Mouse (Mus musculus) kidney, embryonic 16.5 days (tissue): ENCODE measurements around the gene Gm45808. TPM values are rescaled to one million over a fixed set of nuclear protein-coding genes. Genes with fewer than 3 reads are reported as not detected.

Experiments
- ATAC-seq: fragments of 200-750 bp; cut with Nextera tagmentation; 2 replicates; pipeline ENCODE4 v1.8.0; 2017; ENCODE audit warnings: moderate TSS enrichment; ENCODE audit not compliant: low FRiP score, low TSS enrichment
- H3K27ac ChIP-seq: fragments of 300-500 bp; sonication (generic); 2 replicates; pipeline ENCODE4 v1.5.1; 2014; ENCODE audit warnings: low read length
- H3K27me3 ChIP-seq: fragments of 300-500 bp; sonication (generic); 2 replicates; pipeline ENCODE4 v1.6.1; 2014; ENCODE audit warnings: low read length, control low read depth, mixed read lengths; ENCODE audit not compliant: insufficient read depth
- H3K36me3 ChIP-seq: fragments of 300-500 bp; sonication (generic); 2 replicates; pipeline ENCODE4 v1.6.1; 2014; ENCODE audit warnings: low read length, control low read depth, mixed read lengths; ENCODE audit not compliant: insufficient read depth
- H3K4me1 ChIP-seq: fragments of 300-500 bp; sonication (generic); 2 replicates; pipeline ENCODE4 v1.6.1; 2014; ENCODE audit warnings: low read length, control low read depth, mixed read lengths; ENCODE audit not compliant: insufficient read depth
- H3K4me2 ChIP-seq: fragments of 300-500 bp; sonication (generic); replicated peaks from 2 replicates; pipeline ENCODE4 v1.6.1; 2014; ENCODE audit warnings: low read depth, low read length
- H3K4me3 ChIP-seq: fragments of 300-500 bp; sonication (generic); 2 replicates; pipeline ENCODE4 v1.5.1; 2014; ENCODE audit warnings: mild to moderate bottlenecking, low read length
- H3K9ac ChIP-seq: fragments of 300-500 bp; sonication (generic); replicated peaks from 2 replicates; pipeline ENCODE4 v1.6.1; 2014; ENCODE audit warnings: low read length
- H3K9me3 ChIP-seq: fragments of 300-500 bp; sonication (generic); 2 replicates; pipeline ENCODE4 v1.6.1; 2016; ENCODE audit warnings: low read length, control low read depth
- WGBS: fragments of 180-500 bp; shearing (Covaris S2); extraction: QIAGEN DNeasy Blood & Tissue Kit; methylation state at CpG from one replicate; pipeline ENCODE4 v1.1.7; 2014; 5-methylcytosine and 5-hydroxymethylcytosine counted together
- polyA plus RNA-seq: library from polyadenylated mRNA; unstranded; fragments of >200 nt; fragmentation: Nextera tagmentation; extraction: Ambion mirVana; gene quantifications from 2 replicates; pipeline ENCODE4 v1.2.1, GENCODE M21; 2015

The Gm45808 gene
- polyA plus RNA-seq, 1 experiment from 2014 or later, result not detected

GRCm38 (mm10) chr7:45477003-45477402 lies 9.6 kb downstream of the Gm45808 start:
- Histone ChIP-seq H3K4me1 (peaks cover 3% of the 10 kb centered on the region; the same call in 1 of the 2 replicates), H3K27ac (no peak overlapping the region), H3K9me3 (no peaks in the 10 kb centered on the region), H3K4me3 (no peak overlapping the region), H3K27me3 (no peaks in the 10 kb centered on the region), H3K4me2 (no peak overlapping the region), H3K9ac (no peak overlapping the region), H3K36me3 (no peaks in the 10 kb centered on the region)
- 2% methylated on average over 3 of the region's 3 CpGs for WGBS
- ATAC-seq, result no peak

DNA sequence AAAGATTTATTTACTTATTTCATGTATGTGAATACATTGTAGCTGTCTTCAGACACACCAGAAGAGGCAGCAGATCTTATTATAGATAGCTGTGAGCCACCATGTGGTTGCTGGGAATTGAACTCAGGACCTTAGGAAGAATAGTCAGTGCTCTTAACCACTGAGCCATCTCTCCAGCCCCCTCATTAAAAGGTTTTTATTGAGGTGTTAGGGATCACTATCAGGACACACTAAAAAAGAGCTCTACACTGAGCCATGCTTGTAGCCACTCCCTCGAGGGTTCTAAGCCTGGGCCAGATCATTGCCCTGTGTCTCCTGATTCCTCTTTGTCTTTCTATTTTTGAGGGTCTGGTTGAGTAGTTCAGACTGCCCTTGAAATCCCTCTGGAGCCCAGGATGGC lies 10.2 kb downstream of the Gm45808 start:
- H3K36me3 ChIP-seq, result no peaks in the 10 kb centered on the region
- no peak overlapping the region for H3K4me2 ChIP-seq
- H3K27ac ChIP-seq, result no peak overlapping the region
- no peak overlapping the region for H3K9ac ChIP-seq
- peaks cover 3% of the 10 kb centered on the region; the same call in 1 of the 2 replicates for H3K4me1 ChIP-seq
- H3K27me3 ChIP-seq, result no peaks in the 10 kb centered on the region
- H3K9me3 ChIP-seq, result no peaks in the 10 kb centered on the region
- 57% methylated on average over 1 of the region's 1 CpGs for WGBS
- ATAC-seq, result no peak
- H3K4me3 ChIP-seq, result no peak overlapping the region

DNA sequence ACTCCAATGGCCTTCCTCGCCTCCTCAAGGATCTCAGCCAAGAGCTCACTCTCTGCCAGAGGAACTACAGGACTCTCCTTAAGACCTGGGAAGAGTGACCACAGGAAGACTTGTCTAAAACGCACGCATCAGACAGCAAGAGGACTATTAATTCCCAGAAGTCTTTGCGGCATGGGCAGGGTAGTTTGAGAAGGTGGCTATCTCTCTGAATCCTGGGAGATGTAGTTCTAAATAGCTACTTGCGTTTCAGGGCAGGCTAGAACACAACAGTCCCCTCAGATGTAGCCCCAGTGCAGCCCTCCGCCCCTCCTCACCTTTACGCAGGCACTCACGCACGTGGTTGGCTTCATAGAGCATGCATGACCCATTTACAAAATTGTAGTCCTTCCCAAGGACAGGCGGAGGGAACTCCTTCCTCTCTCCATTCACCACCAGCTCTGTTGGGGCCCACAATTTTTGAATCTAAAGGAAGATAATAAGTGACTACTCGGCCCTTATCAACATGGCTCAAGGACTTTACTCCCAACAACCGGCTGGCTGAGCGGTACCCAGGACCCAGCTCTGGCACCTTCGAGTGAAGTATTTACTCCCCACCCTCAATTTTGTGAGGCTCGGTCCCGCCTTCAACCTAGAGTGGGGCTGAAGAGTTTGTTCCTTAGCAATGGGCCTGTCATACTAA lies 11.2 kb downstream of the Gm45808 start:
- H3K9ac ChIP-seq, result peak overlapping the region; percentile 60
- 63% methylated on average over 16 of the region's 16 CpGs for WGBS
- H3K27me3 ChIP-seq, result no peaks in the 10 kb centered on the region
- no peaks in the 10 kb centered on the region for H3K9me3 ChIP-seq
- peak overlapping the region; percentile 50 for H3K4me2 ChIP-seq
- H3K4me1 ChIP-seq, result peaks cover 3% of the 10 kb centered on the region; the same call in 1 of the 2 replicates
- no peak overlapping the region for H3K27ac ChIP-seq
- peak overlapping the region; percentile 29 for H3K4me3 ChIP-seq
- no peaks in the 10 kb centered on the region for H3K36me3 ChIP-seq
- peak; percentile 52; the same call in 1 of the 2 replicates for ATAC-seq

- Histone ChIP-seq H3K27me3 (no peaks in the 10 kb centered on the region), H3K4me2 (no peak overlapping the region), H3K4me1 (peaks cover 12% of the 10 kb centered on the region), H3K27ac (no peak overlapping the region), H3K4me3 (no peak overlapping the region), H3K9me3 (no peaks in the 10 kb centered on the region), H3K36me3 (no peaks in the 10 kb centered on the region), H3K9ac (no peak overlapping the region; the same call in 1 of the 2 replicates)
- no peak for ATAC-seq
- 5% methylated on average over 3 of the region's 3 CpGs for WGBS
Measured at GRCm38 (mm10) chr7:45470869-45471268, 15.7 kb downstream of the Gm45808 start.

DNA sequence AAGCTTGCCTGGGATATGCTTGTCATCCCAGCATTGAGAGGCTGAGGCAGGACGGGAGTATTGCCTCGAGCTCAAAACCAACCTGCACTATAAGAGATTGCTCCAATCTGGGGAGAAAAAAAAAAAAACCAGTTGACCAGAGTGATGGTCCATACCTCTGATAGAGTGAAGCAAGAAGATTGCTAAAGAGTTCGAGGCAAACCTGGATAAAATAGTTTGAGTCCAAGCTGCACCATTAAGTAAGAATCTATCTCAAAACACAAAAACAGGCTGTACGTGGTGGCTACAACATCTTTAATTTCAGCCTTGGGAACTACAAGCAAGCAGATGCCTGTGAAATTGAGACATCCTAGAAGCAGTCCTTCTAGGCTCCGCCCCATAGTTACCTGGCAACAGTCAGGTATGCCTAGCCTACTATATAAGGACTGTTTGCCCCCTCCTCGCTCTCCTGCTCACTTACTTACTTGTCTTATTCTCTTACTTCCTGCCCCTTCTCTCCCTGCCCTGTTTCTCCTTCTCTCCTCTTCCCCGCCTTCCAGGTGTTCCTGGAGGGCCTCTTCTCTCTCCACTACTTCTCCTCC lies 19.4 kb downstream of the Gm45808 start:
- H3K27ac ChIP-seq, result no peak overlapping the region
- WGBS, result 37% methylated on average over 7 of the region's 7 CpGs

GRCm38 (mm10) chr7:45466283-45467089 lies 20.1 kb downstream of the Gm45808 start, which contains the start of gene Bax:
TSS of gene Bax (minus strand) at chr7:45466898.
- peak; percentile 71 for ATAC-seq
- H3K4me3 ChIP-seq, result peak within 1 kb of the TSS; percentile 92
- H3K27ac ChIP-seq, result peak within 1 kb of the TSS; percentile 52; the same call in 1 of the 2 replicates
- peak within 1 kb of the TSS; percentile 84 for H3K9ac ChIP-seq
- peak within 1 kb of the TSS; percentile 87 for H3K4me2 ChIP-seq
- peaks cover 18% of the 10 kb centered on the region for H3K36me3 ChIP-seq
- 0% methylated on average over 47 of the region's 58 CpGs for WGBS
- H3K9me3 ChIP-seq, result no peaks in the 10 kb centered on the region
- H3K4me1 ChIP-seq, result peaks cover 22% of the 10 kb centered on the region
- H3K27me3 ChIP-seq, result no peaks in the 10 kb centered on the region

More for the DNA sequence above, 19.4 kb downstream of the Gm45808 start:
- peak overlapping the region; percentile 92 for H3K4me3 ChIP-seq
- no peaks in the 10 kb centered on the region for H3K9me3 ChIP-seq
- H3K4me1 ChIP-seq, result peaks cover 17% of the 10 kb centered on the region
- peak; percentile 23; the same call in 1 of the 2 replicates for ATAC-seq
- peaks cover 18% of the 10 kb centered on the region for H3K36me3 ChIP-seq
- H3K9ac ChIP-seq, result peak overlapping the region; percentile 67
- peak overlapping the region; percentile 87 for H3K4me2 ChIP-seq
- H3K27me3 ChIP-seq, result no peaks in the 10 kb centered on the region

- no peaks in the 10 kb centered on the region for H3K27me3 ChIP-seq
- 73% methylated on average over 9 of the region's 9 CpGs for WGBS
- H3K9ac ChIP-seq, result peak overlapping the region; percentile 84
- H3K4me2 ChIP-seq, result peak overlapping the region; percentile 87
- H3K27ac ChIP-seq, result no peak overlapping the region
- peaks cover 29% of the 10 kb centered on the region for H3K4me1 ChIP-seq
- peak overlapping the region; percentile 92 for H3K4me3 ChIP-seq
- no peaks in the 10 kb centered on the region for H3K9me3 ChIP-seq
- H3K36me3 ChIP-seq, result peaks cover 18% of the 10 kb centered on the region
- no peak for ATAC-seq
Measured at GRCm38 (mm10) chr7:45465549-45465948, 21.1 kb downstream of the Gm45808 start.

- Histone ChIP-seq H3K4me3 (0 out of 2 replicates have a peak overlapping the region, but pooled peaks have one; percentile 92), H3K9me3 (no peaks in the 10 kb centered on the region), H3K36me3 (peaks cover 18% of the 10 kb centered on the region), H3K27me3 (no peaks in the 10 kb centered on the region), H3K4me1 (peaks cover 33% of the 10 kb centered on the region), H3K27ac (no peak overlapping the region), H3K4me2 (no peak overlapping the region), H3K9ac (no peak overlapping the region; the same call in 1 of the 2 replicates)
- ATAC-seq, result no peak
- 97% methylated on average over 12 of the region's 12 CpGs for WGBS
Measured at GRCm38 (mm10) chr7:45465112-45465511, 21.5 kb downstream of the Gm45808 start.

DNA sequence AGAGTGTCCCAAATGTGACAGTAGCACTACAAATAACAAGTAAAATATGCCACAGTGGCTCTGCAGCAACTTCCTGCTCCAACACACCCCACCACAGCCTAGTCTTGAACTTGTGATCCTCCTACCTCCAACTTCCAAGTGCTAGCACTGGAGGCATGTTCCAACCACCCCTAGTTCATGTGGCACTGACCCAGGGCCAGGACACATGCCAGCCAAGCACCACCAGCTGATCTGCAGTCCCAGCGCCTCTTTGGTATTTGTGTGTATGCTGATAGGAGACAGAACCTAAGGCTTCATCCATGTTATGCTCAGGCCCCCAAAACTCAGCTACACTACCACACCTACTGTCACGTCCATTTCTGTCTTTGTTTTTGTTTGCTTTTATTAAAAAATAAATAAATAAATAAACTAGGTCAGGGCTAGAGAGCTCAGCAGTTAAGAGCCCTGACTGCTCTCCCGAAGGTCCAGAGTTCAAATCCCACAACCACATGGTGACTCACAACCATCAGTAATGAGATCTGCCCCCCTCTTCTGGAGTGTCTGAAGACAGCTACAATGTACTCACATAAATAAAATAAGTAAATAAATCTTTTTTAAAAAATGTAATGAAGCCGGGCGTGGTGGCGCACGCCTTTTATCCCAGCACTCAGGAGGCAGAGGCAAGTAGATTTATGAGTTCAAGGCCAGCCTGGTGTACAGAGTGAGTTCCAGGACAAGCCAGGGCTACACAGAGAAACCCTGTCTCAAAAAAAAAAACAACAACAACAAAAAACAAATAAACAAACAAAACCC lies 22.4 kb downstream of the Gm45808 start:
- Histone ChIP-seq H3K36me3 (peaks cover 18% of the 10 kb centered on the region), H3K9ac (no peak overlapping the region), H3K4me2 (no peak overlapping the region), H3K4me1 (peaks cover 35% of the 10 kb centered on the region), H3K4me3 (no peak overlapping the region), H3K27me3 (no peaks in the 10 kb centered on the region), H3K27ac (no peak overlapping the region), H3K9me3 (no peaks in the 10 kb centered on the region)
- no peak for ATAC-seq
- 90% methylated on average over 7 of the region's 7 CpGs for WGBS
